Mouse (Mus musculus) liver, embryonic 15.5 days (tissue): ENCODE data around the gene Rad18. TPM values are rescaled to one million over a fixed set of nuclear protein-coding genes. Genes with fewer than 3 reads are reported as not detected.

Experiments used
- ATAC-seq: fragments of 200-750 bp; cut with Nextera tagmentation; 2 replicates; pipeline ENCODE4 v1.8.0; 2017; ENCODE audit warnings: moderate number of reproducible peaks, mild to moderate bottlenecking, moderate library complexity; ENCODE audit not compliant: insufficient read depth
- H3K27ac ChIP-seq: fragments of 300-500 bp; sonication (generic); replicated peaks from 2 replicates; pipeline ENCODE4 v1.5.1; 2015; ENCODE audit warnings: mild to moderate bottlenecking, inconsistent platforms
- H3K27me3 ChIP-seq: fragments of 300-500 bp; sonication (generic); 2 replicates; pipeline ENCODE4 v1.6.1; 2015; ENCODE audit warnings: mild to moderate bottlenecking, inconsistent platforms
- H3K36me3 ChIP-seq: fragments of 300-500 bp; sonication (generic); replicated peaks from 2 replicates; pipeline ENCODE4 v1.6.1; 2015; ENCODE audit warnings: moderate library complexity, mild to moderate bottlenecking, inconsistent platforms
- H3K4me1 ChIP-seq: fragments of 300-500 bp; sonication (generic); replicated peaks from 2 replicates; pipeline ENCODE4 v1.6.1; 2015; ENCODE audit warnings: inconsistent platforms
- H3K4me2 ChIP-seq: fragments of 300-500 bp; sonication (generic); 2 replicates; pipeline ENCODE4 v1.6.1; 2015; ENCODE audit warnings: moderate library complexity, mild to moderate bottlenecking, inconsistent platforms
- H3K4me3 ChIP-seq: fragments of 300-500 bp; sonication (generic); replicated peaks from 2 replicates; pipeline ENCODE4 v1.5.1; 2015; ENCODE audit warnings: mild to moderate bottlenecking, inconsistent platforms
- H3K9ac ChIP-seq: fragments of 300-500 bp; sonication (generic); 2 replicates; pipeline ENCODE4 v1.6.1; 2015; ENCODE audit warnings: moderate library complexity, mild to moderate bottlenecking, inconsistent platforms
- H3K9me3 ChIP-seq: fragments of 300-500 bp; sonication (generic); replicated peaks from 2 replicates; pipeline ENCODE4 v1.6.1; 2016; ENCODE audit warnings: inconsistent platforms
- WGBS: fragments of 180-500 bp; shearing (Covaris S2); methylation state at CpG from one replicate; pipeline ENCODE4 v1.1.7; 2015; ENCODE audit warnings: mixed read lengths; ENCODE audit not compliant: insufficient replicate concordance; 5-methylcytosine and 5-hydroxymethylcytosine counted together
- polyA plus RNA-seq: library from polyadenylated mRNA; unstranded; fragments of >200 nt; fragmentation: Nextera tagmentation; extraction: Ambion mirVana; gene quantifications from 2 replicates; pipeline ENCODE4 v1.2.1, GENCODE M21; 2015

The Rad18 gene
- 24.3 and 27.0 TPM in 2 replicates for polyA plus RNA-seq

DNA sequence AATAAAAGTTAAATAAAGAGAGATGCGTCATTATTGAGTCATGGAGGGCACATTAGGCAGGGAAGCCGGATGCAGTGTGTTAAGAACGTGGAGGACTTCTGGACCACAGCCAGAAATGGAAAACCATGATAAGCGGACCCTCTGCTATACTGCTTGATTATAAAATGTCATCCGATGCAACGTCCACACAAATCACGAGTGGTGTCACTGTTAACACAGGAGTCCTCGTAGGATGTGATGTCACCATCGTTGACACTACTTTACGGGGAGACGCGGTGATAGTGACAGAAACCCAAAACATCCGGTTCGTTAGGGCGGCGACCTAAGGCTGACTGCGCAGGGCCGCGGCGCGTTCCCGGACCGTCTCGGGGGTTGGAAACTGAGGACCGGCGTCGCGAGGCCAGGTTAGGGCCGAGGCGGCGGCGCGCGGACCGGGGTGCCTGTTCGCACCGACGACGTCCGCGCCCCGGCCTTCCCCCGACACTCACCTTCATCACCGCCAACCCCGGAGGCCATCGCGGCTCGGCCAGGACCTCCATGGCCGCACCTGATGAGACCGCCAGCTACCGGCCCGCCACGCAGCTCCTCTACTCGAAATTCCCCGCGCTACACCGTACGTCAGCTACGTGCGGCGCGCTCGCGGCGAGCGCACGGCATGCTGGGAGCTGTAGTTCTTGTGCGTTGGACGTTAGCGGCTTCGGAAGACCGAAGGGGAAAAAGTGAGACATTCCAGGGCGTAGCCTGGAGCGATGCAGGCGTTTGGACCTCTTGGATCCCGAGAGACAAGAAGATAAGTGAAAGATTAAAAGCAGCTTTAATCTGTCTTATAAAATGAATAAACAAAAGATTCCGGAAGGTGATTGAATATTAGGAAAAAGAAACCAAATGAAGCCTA, at the start of gene Rad18:
Rad18 (minus strand) TSS at position 631 of the 895 bp plus-strand sequence.
- Histone ChIP-seq H3K4me1 (peaks cover 21% of the 10 kb centered on the region), H3K27me3 (peaks cover 5% of the 10 kb centered on the region; the same call in 1 of the 2 replicates), H3K27ac (peak within 1 kb of the TSS; percentile 94), H3K4me2 (peak within 1 kb of the TSS; percentile 73), H3K36me3 (peaks cover 17% of the 10 kb centered on the region), H3K4me3 (peak within 1 kb of the TSS; percentile 78), H3K9me3 (no peaks in the 10 kb centered on the region), H3K9ac (peak within 1 kb of the TSS; percentile 75)
- peak; percentile 97 for ATAC-seq
- under 1% methylated on average over 71 of the region's 77 CpGs for WGBS

DNA sequence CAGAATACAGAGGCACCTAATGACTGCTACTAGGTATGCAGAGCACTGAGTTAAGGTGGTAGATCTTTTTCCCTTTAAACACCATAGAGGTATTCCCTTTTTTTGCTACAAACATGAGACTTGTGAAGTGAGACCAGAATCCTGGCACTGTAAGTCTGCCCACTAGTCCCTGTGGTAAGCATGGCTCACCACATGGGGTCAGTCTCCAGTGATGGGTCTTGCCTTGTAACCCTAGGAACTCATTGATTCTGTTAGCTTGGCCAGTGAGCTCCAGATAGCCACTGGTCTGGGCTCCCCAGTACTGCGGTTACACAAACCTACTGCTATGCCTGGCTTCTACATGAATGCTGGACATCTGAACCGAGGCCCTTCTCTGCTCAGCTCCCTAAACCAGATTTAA, 45.8 kb upstream of the Rad18 start:
- no peaks in the 10 kb centered on the region for H3K4me1 ChIP-seq
- H3K4me2 ChIP-seq = no peak overlapping the region
- ATAC-seq = no peak
- no peak overlapping the region for H3K4me3 ChIP-seq
- H3K27ac ChIP-seq = no peak overlapping the region
- 66% methylated on average over 2 of the region's 2 CpGs for WGBS
- H3K9me3 ChIP-seq = no peaks in the 10 kb centered on the region
- H3K27me3 ChIP-seq = no peaks in the 10 kb centered on the region
- no peak overlapping the region for H3K9ac ChIP-seq
- H3K36me3 ChIP-seq = no peaks in the 10 kb centered on the region

DNA sequence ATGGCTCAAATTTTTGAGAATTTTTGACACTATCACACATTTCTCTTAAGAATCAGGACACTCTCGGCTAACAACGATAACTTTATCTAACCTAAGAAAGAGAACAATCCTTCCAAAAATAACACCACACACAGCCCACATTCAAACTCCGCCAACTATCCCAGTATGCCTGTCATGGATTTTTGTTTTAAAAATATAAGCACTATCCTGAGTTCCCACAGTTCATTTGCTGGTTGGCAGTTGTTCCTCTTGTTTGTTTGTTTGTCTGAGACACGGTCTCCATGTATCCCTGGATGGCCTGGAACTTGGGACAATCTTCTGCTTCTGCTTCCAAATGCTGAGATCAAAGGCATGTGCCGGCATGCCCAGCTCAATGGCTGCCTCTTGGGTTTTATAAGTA, 45.3 kb upstream of the Rad18 start:
- Histone ChIP-seq H3K9ac (no peak overlapping the region), H3K27me3 (no peaks in the 10 kb centered on the region), H3K36me3 (no peaks in the 10 kb centered on the region), H3K27ac (no peak overlapping the region), H3K9me3 (no peaks in the 10 kb centered on the region), H3K4me1 (no peaks in the 10 kb centered on the region), H3K4me3 (no peak overlapping the region), H3K4me2 (no peak overlapping the region)
- no peak for ATAC-seq
- WGBS = 69% methylated on average over 5 of the region's 5 CpGs

DNA sequence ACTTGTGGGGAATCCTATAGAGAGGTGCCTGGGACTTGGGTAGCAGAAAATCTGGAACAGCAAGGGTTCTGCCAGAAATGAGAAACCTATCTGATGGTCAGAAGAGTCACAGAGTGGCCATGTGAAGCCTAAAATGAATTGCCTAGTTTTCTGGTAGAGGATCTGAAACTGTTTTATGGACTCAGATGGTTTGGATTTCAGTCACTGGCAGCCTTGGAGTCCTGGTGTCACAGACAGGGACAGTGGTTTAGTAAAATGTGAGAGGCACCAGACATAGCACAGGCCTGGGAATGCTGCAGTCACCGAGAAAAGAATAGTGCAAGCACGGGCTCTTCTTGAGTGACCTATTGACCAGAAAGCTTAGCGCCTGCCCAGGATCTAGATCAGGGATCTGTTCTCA, 43.1 kb upstream of the Rad18 start:
- no peak for ATAC-seq
- Histone ChIP-seq H3K27me3 (no peaks in the 10 kb centered on the region), H3K9me3 (no peaks in the 10 kb centered on the region), H3K27ac (no peak overlapping the region), H3K9ac (no peak overlapping the region), H3K4me2 (no peak overlapping the region), H3K4me1 (no peaks in the 10 kb centered on the region), H3K4me3 (no peak overlapping the region), H3K36me3 (no peaks in the 10 kb centered on the region)
- WGBS = 74% methylated on average over 3 of the region's 3 CpGs

DNA sequence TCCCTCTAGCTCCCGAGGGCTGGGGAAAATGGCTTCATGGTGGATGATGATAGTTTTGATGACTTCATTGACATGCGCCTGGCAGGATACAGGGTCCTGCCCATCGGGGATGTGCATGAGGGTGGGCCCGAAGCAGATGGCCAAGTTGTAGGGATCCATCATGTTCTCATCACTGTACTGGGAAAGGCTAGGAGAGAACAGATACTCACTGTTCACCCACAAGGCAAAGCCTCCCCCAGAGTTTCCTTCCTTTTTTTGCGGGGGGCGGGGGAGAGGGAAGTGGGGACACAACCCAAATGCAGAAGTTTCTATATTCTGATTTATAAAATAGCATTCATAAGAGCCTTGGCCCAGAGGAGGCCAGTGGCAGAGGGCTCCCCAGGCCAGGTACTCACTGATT, 42.4 kb upstream of the Rad18 start:
- peak; percentile 22; the same call in 1 of the 2 replicates for ATAC-seq
- Histone ChIP-seq H3K27ac (no peak overlapping the region), H3K4me2 (no peak overlapping the region), H3K27me3 (no peaks in the 10 kb centered on the region), H3K4me3 (no peak overlapping the region), H3K36me3 (no peaks in the 10 kb centered on the region), H3K9me3 (no peaks in the 10 kb centered on the region), H3K4me1 (no peaks in the 10 kb centered on the region), H3K9ac (no peak overlapping the region)
- 45% methylated on average over 6 of the region's 6 CpGs for WGBS

DNA sequence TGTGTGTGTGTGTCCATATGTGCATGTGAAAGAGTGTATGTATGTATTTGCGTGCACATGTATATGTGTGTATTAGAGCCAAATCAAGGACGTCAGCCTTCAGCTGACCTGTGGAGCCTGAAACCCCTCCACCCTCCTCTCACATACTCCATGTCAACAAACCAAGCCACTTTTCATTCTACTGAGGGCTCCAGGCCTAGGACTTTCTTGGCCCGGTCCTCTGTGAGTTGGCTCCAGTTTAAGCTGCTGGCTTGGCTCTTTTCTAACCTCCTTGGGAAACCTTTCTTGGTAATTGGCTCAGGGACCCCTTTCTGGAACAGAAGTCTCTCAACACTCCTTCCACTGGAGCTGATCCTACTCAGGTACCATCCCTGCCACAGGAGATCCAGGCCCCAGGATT, 40.0 kb upstream of the Rad18 start:
- H3K4me3 ChIP-seq = no peak overlapping the region
- no peaks in the 10 kb centered on the region for H3K36me3 ChIP-seq
- H3K9me3 ChIP-seq = no peaks in the 10 kb centered on the region
- no peak overlapping the region for H3K4me2 ChIP-seq
- H3K27ac ChIP-seq = no peak overlapping the region
- ATAC-seq = no peak
- 70% methylated on average over 3 of the region's 3 CpGs for WGBS
- H3K9ac ChIP-seq = no peak overlapping the region
- H3K4me1 ChIP-seq = no peaks in the 10 kb centered on the region
- H3K27me3 ChIP-seq = no peaks in the 10 kb centered on the region

DNA sequence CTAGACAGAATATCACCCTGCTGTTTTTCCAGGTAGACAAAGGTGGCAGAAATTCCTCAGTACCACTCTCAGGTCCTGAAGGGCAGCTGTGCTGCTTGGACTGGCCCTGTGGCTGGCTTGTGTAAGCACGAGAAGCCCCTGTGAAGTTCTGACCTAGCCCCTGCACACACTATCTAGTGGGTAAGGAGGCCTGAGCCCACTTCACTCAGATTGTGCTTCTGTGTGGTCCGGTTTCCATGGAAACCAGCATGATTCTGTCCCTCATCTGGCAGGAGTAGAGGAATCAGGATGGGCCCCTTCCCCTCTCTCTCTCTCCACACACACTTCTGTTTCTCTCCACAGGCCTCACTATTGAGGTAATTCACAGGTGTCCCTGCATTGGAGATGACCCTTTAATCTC, 38.6 kb upstream of the Rad18 start:
- H3K4me1 ChIP-seq = no peaks in the 10 kb centered on the region
- no peak overlapping the region for H3K4me3 ChIP-seq
- WGBS = 56% methylated on average over 2 of the region's 2 CpGs
- H3K9me3 ChIP-seq = no peaks in the 10 kb centered on the region
- H3K4me2 ChIP-seq = no peak overlapping the region
- no peak for ATAC-seq
- H3K27me3 ChIP-seq = no peaks in the 10 kb centered on the region
- no peaks in the 10 kb centered on the region for H3K36me3 ChIP-seq
- H3K9ac ChIP-seq = no peak overlapping the region
- H3K27ac ChIP-seq = no peak overlapping the region

DNA sequence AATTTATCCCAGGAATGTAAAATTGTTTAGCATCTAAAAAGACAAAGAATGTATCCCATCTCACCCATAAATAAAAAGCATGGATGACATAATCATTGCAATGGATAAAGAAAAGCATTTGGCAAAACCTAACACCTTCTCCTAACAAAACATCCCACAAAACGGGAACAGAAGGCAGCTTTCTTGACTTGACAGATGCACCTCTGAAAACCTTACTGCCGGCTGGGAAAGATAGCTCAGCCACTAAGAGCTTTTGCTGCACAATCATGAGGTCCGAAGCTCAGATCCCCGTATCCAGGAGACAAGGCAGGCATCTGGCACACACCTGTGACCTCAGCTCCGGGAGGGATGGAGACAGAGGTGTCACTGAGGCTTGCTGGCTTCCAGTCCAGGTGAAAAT, 37.5 kb upstream of the Rad18 start:
- Histone ChIP-seq H3K9me3 (no peaks in the 10 kb centered on the region), H3K4me3 (no peak overlapping the region), H3K36me3 (no peaks in the 10 kb centered on the region), H3K4me2 (no peak overlapping the region), H3K27ac (no peak overlapping the region), H3K9ac (no peak overlapping the region), H3K4me1 (no peaks in the 10 kb centered on the region), H3K27me3 (no peaks in the 10 kb centered on the region)
- no peak for ATAC-seq
- 59% methylated on average over 5 of the region's 5 CpGs for WGBS

DNA sequence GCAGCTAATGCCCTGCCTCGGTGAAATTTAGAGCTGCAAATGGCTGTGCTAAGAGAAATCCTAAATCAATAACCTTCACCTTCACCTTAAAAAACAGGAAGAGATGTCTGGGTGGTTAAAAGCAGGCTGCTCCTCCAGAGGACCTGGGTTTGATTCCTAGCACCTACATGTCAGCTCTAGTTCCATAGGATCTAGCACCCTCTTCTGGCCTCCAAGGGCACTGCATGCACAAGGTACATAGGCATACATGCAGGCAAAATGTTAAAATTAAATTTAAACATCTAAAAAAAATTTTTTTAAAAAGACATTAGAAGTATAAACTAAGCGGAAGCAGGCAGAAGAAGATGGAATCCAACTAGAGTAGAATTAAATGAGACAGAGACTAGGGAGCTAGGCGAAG, 35.9 kb upstream of the Rad18 start:
- Histone ChIP-seq H3K4me2 (no peak overlapping the region), H3K27me3 (no peaks in the 10 kb centered on the region), H3K9ac (no peak overlapping the region), H3K4me1 (no peaks in the 10 kb centered on the region), H3K9me3 (no peaks in the 10 kb centered on the region), H3K36me3 (no peaks in the 10 kb centered on the region), H3K27ac (no peak overlapping the region), H3K4me3 (no peak overlapping the region)
- WGBS = 75% methylated on average over 3 of the region's 3 CpGs
- ATAC-seq = no peak

DNA sequence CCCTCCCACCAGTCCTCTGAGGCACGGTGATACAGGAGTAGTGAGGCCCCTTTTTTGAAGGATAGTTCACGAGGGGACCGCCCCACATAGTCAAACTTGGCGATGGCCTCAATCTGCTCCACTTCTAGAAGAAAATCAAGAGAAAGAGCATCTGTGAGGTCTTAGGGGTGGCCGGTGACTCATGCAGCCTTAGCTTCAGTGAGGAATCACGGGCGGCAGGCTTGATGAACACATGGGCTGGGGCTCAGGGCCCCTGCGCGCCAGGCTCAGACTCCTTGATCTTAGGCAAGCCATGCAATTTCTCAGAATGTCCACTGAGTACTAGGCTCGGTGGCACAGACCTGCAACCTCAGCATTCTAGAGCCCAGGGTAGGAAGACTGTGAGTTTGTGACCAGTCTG, 34.9 kb upstream of the Rad18 start:
- WGBS = 77% methylated on average over 10 of the region's 10 CpGs

DNA sequence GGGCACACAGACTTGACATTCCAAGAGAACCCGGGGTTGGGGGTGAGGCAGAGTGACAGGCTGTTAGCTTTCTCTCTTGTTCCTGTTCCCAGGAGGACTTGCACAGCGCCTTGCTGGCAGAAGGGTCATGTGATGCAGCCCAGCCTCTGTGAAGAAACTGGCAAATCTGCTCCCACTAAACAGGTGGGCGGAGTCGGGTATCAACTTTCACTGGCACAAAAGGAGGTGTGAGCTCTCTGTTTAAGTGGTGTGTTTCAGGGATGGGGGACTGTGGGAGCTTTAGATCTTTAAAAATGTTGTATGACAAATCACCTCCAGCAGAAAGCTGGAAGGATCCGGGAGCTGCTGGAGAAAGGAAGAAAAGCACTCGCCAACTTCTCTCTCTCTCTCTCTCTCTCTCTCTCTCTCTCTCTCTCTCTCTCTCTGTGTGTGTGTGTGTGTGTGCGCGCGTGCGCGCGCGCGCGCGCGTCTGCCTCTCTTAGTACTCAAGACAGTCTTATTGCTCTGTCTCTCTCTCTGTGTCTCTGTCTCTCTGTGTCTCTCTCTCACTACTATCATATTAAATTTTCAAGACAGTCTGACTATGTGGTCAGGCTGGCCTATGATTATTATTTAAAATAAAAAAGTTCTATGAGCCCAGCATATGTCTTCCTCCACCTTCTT, 32.4 kb upstream of the Rad18 start:
- H3K4me2 ChIP-seq = peak overlapping the region; percentile 29
- 0 out of 2 replicates have a peak overlapping the region, but pooled peaks have one; percentile 8 for H3K4me3 ChIP-seq
- no peaks in the 10 kb centered on the region for H3K27me3 ChIP-seq
- H3K27ac ChIP-seq = no peak overlapping the region
- ATAC-seq = no peak
- H3K36me3 ChIP-seq = no peaks in the 10 kb centered on the region
- no peaks in the 10 kb centered on the region for H3K4me1 ChIP-seq
- no peak overlapping the region for H3K9ac ChIP-seq
- whole genome bisulfite sequencing = 16% methylated on average over 17 of the region's 17 CpGs
- no peaks in the 10 kb centered on the region for H3K9me3 ChIP-seq

More for the DNA sequence above, 34.9 kb upstream of the Rad18 start:
- H3K4me1 ChIP-seq = no peaks in the 10 kb centered on the region
- H3K9me3 ChIP-seq = no peaks in the 10 kb centered on the region
- no peak overlapping the region for H3K4me2 ChIP-seq
- H3K27me3 ChIP-seq = no peaks in the 10 kb centered on the region
- H3K9ac ChIP-seq = no peak overlapping the region
- no peak overlapping the region for H3K27ac ChIP-seq
- no peak overlapping the region for H3K4me3 ChIP-seq
- no peak for ATAC-seq
- no peaks in the 10 kb centered on the region for H3K36me3 ChIP-seq
